Mouse (Mus musculus) liver, adult 2 months (tissue): ENCODE measurements around the gene Naa38.

ENCODE experiments used
- CTCF ChIP-seq: fragments of 200-500 bp; IDR thresholded peaks from 2 replicates; pipeline ENCODE4 v1.5.1; 2011; ENCODE audit warnings: low read depth, low read length, control low read depth
- POLR2A ChIP-seq: fragments of 200-500 bp; IDR thresholded peaks from 2 replicates; pipeline ENCODE4 v1.6.1; 2011; ENCODE audit warnings: low read length, control low read depth; ENCODE audit not compliant: insufficient read depth; ENCODE audit errors: extremely low read depth

GRCm38 (mm10) chr11:69397581-69398057 lies 2.3 kb downstream of the Naa38 start:
- TF ChIP-seq POLR2A (no peak), CTCF (no peak)
